Mouse (Mus musculus) E14TG2a.4 (cell line): ENCODE results near the gene Trim41.

Experiments
- H3K27me3 ChIP-seq: 2 replicates; pipeline ENCODE4 v1.6.1; 2014; ENCODE audit warnings: low read length, control low read depth; ENCODE audit not compliant: insufficient read depth
- H3K36me3 ChIP-seq: 2 replicates; pipeline ENCODE4 v1.6.1; 2014; ENCODE audit warnings: low read length, control low read depth; ENCODE audit not compliant: insufficient read depth
- H3K4me1 ChIP-seq: replicated peaks from 2 replicates; pipeline ENCODE4 v1.6.1; 2014; ENCODE audit warnings: low read depth, low read length, control low read depth
- H3K4me3 ChIP-seq: replicated peaks from 2 replicates; pipeline ENCODE4 v1.5.1; 2014; ENCODE audit warnings: mild to moderate bottlenecking, low read length
- H3K9me3 ChIP-seq: 2 replicates; pipeline ENCODE4 v1.6.1; 2014; ENCODE audit warnings: low read length, control low read depth
- CTCF ChIP-seq: conservative IDR thresholded peaks from 2 replicates; pipeline ENCODE4 v1.5.1; 2014; ENCODE audit warnings: low read length
- NANOG ChIP-seq: IDR thresholded peaks from 2 replicates; pipeline ENCODE4 v1.6.1; 2014; ENCODE audit warnings: borderline replicate concordance, low read length, mixed read lengths
- POU5F1 ChIP-seq: IDR thresholded peaks from 2 replicates; pipeline ENCODE4 v1.6.1; 2014; ENCODE audit warnings: low read length, borderline replicate concordance

The Trim41 gene

DNA sequence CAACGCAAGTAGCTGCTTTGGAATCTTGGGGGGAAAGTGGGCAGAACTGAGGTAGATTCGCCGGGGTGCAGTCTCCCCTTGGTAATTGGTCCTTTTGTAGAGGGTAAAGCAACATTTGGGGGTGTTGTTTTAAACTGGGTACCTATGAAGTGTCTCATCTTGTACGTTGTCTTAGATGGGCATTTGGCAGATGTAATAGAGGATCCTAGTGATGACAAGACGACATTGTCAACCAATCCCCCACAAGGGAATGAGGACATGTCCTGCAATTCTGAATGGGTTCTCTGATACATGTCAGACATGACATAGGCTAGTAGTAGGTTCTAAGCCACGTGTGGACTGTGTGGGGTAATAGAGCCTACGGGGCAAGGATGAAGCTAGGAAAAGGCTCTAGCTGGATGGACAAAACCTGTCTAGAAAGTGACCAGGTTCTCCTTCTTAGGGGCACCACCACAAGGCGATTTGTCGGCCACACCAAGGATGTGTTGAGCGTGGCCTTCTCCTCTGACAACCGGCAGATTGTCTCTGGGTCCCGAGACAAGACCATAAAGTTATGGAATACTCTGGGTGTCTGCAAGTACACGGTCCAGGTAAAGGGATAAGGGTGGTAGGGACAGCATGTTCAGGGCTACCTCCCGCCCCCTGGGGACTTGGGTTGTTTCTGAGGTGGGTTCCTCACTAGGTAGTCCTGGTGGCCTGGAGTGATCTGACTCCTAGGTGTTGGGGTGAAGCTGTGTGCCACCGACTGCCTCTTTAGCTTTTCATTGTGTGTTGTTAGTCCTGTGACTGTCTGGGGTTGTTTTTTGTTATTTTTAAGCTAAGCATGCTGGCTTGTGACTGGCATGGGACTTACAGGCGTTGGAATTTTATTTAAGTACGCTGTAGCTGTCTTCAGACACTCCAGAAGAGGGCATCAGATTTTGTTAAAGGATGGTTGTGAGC lies 15.1 kb downstream of the Trim41 start:
- H3K4me1 ChIP-seq, result peaks cover 65% of the 10 kb centered on the region
- no peaks in the 10 kb centered on the region for H3K9me3 ChIP-seq
- H3K36me3 ChIP-seq, result peaks cover 67% of the 10 kb centered on the region
- no peaks in the 10 kb centered on the region for H3K27me3 ChIP-seq
- TF ChIP-seq CTCF (no peak), NANOG (no peak)
- peak overlapping the region; percentile 98 for H3K4me3 ChIP-seq

DNA sequence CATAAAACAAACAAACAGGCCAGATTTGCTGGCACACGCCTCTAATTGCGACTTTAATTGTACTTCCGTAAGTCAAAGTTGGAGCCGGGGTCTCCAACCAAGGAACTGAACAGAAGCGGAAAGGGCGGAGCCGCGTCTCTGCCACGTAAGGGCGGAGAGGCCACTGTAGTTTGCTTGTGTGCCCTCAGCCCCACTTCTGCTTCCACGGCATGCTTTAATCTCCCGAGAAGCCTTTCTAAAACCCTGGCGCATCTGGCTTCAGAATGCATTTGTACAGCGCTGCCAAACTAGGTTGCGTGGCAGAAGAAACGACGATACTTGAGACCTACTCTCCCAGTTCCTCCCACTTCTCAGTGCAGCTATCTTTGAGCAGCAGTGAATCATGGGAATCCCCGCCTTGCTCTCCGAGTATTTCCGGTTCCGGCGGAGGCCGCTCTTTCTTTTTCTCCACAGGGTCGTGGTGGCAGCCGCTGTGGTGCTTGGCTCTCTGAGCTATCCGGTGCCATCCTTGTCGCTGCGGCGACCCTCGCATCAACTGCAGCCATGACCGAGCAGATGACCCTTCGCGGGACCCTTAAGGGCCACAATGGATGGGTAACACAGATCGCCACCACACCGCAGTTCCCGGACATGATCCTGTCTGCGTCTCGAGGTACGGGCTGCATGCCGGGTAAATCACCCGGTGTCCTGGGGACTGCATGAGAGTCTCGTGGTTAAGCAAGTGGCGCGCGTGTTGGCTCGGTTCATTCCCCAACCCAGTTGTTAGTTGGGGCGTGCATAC lies 17.0 kb downstream of the Trim41 start, which contains the start of gene Rack1:
Rack1 (plus strand) TSS at position 412 of the 781 bp plus-strand sequence.
- H3K4me1 ChIP-seq, result peaks cover 62% of the 10 kb centered on the region
- no peak for TF ChIP-seq CTCF
- no peak for TF ChIP-seq POU5F1
- no peak for TF ChIP-seq NANOG
- no peaks in the 10 kb centered on the region for H3K9me3 ChIP-seq
- H3K36me3 ChIP-seq, result peaks cover 50% of the 10 kb centered on the region
- no peaks in the 10 kb centered on the region for H3K27me3 ChIP-seq
- H3K4me3 ChIP-seq, result peak within 1 kb of the TSS; percentile 98

DNA sequence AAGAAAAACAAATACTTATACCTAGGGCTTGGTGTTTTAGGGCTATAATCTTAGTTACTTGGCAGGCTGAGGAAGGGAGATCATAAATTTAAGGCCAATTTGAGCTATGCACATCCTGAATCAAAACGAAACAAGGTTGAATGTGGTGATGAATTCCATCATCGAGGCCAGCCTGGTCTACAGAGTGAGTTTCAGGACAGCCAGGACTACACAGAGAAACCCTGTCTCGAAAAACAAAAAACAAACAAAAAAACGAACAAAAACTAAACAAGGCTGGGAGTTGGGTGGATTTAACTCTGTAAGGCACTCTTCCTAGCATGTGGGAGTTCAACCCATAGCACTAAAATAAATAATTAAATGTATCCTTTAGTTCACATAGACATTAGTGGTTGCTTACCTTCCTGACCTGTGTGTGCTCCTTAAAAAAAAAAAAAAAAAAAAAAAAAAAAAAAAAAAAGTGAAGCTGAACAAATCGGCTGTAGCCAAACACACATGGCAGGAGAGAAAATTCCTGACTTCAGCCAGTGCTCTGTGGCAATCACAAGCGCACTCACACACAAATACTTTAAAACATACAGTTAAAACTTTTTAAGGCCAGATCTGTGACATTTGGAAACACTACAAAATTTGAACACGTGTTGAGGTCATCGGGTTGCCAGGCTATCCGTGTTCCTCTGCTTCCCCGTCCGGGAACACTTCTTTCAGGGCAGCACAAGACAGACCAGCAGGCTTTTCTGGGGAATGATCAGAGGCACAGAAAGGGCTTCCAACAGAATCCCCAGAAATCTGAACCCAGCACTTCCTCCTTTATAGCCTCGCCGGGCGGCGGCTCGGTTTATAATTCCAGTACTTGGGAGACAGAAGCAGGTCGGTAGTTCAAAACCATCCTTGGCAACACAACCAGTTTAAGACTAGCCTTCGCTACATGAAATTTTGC lies 17.9 kb downstream of the Trim41 start:
- TF ChIP-seq NANOG (no peak), POU5F1 (no peak), CTCF (no peak)
- H3K27me3 ChIP-seq, result no peaks in the 10 kb centered on the region
- no peaks in the 10 kb centered on the region for H3K9me3 ChIP-seq
- H3K4me1 ChIP-seq, result peaks cover 58% of the 10 kb centered on the region
- peaks cover 46% of the 10 kb centered on the region for H3K36me3 ChIP-seq
- H3K4me3 ChIP-seq, result peak overlapping the region; percentile 98

DNA sequence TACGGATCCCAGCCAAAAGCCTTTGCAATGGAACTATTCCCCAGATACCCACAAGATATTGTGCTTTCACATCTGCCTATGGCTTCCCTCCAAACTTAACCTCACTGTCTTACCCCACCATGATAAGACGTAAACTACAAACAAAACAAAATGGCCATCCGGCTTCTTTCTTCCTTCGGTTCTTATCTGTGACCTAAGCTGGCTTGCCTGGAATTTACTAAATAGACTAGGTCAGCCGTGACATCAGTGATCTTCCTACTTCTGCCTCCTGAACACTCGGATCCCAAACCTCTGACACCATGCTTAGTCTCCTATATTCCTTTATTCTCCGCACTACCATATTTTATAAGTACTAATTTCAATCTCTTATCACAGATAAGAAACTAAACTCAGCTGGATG lies 18.8 kb downstream of the Trim41 start:
- Histone ChIP-seq H3K4me3 (peak overlapping the region; percentile 98), H3K27me3 (no peaks in the 10 kb centered on the region), H3K36me3 (peaks cover 44% of the 10 kb centered on the region), H3K9me3 (no peaks in the 10 kb centered on the region), H3K4me1 (peaks cover 48% of the 10 kb centered on the region)
- TF ChIP-seq POU5F1 (no peak), NANOG (no peak), CTCF (no peak)

DNA sequence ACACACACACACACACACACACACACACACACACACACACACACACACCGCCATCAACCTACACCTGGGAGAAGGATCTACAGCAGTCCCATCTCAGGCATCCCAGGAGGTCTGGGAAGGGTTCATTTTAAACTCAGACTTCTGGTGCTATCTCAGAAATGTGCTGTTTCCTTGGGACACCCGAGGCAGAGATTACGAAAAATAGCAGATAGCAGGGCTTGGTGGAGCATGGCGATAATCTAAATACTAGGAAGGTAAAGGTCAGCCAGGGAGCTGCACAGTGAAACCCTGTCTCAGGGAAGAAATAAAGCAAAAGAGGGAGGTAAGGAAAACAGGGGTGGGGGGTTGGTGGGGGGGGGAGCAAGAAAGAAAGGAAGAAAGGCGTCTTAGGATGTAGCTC lies 19.9 kb downstream of the Trim41 start:
- Histone ChIP-seq H3K27me3 (no peaks in the 10 kb centered on the region), H3K36me3 (peaks cover 44% of the 10 kb centered on the region), H3K4me3 (0 out of 2 replicates have a peak overlapping the region, but pooled peaks have one; percentile 98), H3K9me3 (no peaks in the 10 kb centered on the region), H3K4me1 (peaks cover 38% of the 10 kb centered on the region)
- TF ChIP-seq NANOG, result no peak
- TF ChIP-seq POU5F1, result no peak
- no peak for TF ChIP-seq CTCF

DNA sequence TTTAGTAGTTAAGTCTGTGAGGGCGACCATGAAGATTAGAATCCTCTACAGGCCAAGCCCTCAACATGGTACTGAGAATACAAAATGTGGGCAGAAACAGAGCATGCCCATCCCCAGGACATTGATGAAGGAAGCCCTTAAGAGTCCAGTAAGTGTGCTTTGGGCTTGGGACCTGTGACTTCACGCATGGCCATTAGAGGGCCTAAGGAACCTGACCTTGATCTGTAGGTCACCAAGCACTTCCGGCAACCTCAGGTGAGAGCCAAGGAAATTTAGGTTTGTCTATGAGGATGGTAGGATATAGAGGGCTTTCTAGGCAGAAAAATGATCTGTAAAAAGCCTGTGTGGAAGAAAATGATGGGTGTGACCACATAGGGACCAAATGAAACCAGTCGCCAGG lies 20.9 kb downstream of the Trim41 start:
- Histone ChIP-seq H3K36me3 (peaks cover 34% of the 10 kb centered on the region), H3K4me1 (peaks cover 37% of the 10 kb centered on the region), H3K9me3 (no peaks in the 10 kb centered on the region), H3K27me3 (no peaks in the 10 kb centered on the region), H3K4me3 (no peak overlapping the region)
- TF ChIP-seq POU5F1 (no peak), CTCF (no peak), NANOG (no peak)

DNA sequence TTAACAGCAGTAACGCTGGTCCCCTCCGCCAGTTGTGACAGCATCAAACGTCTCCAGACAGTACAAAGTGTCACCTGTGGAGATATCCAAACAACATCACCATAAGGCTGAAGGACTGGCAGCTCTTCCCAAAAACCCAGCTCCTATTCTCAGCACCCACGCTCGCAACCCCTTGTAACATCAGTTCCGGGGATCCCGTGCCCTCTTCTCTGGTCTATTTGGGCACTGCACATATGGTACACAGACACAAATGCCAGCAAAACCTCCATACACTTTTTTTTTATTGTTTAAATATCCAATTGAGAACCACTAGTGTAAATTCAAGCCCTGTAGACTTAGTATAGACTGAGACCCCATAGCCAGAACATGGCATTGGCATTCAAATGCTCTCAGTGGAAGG lies 21.9 kb downstream of the Trim41 start:
- no peak for TF ChIP-seq POU5F1
- TF ChIP-seq NANOG, result no peak
- no peaks in the 10 kb centered on the region for H3K9me3 ChIP-seq
- no peak overlapping the region for H3K4me3 ChIP-seq
- H3K4me1 ChIP-seq, result peaks cover 46% of the 10 kb centered on the region
- no peaks in the 10 kb centered on the region for H3K27me3 ChIP-seq
- H3K36me3 ChIP-seq, result peaks cover 25% of the 10 kb centered on the region
